Mouse (Mus musculus): ENCODE data around the gene Nr2c2. TPM values are rescaled to one million over a fixed set of nuclear protein-coding genes. Genes with fewer than 3 reads are reported as not detected.
A peak's percentile ranks its signal among the peaks of the same experiment; 100 is the strongest.
"Not testable (repeated sequence)": the region's sequence is repeated elsewhere in the genome, so short reads cannot be mapped to it uniquely, and the experiment has no call there.

Nr2c2 gene
- polyA plus RNA-seq, 1 experiment from 2014 or later: 40.8 TPM

DNA sequence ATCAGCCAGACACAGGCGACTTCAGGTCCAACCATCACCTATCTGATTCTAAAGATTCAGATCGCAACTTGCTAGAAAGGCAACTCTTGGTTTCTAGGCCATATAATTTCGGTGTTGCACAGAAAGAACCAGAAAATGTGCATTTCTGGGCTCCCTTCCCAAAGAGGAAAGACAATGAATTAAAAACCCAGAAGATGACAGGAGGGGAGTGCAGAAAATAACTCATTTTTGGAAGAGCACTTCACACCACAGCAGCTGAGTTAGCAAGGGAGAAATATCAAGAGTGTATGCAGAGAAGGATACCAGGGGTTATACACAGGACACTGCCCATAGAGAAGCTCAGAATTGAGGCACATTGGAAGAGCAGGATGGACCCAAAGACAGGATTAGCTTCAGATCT is 6.3 kb upstream of the Nr2c2 start:
- no peak overlapping the region for H3K9ac ChIP-seq (replicated peaks)
- WGBS: 84% methylated on average over 3 of the region's 3 CpGs

DNA sequence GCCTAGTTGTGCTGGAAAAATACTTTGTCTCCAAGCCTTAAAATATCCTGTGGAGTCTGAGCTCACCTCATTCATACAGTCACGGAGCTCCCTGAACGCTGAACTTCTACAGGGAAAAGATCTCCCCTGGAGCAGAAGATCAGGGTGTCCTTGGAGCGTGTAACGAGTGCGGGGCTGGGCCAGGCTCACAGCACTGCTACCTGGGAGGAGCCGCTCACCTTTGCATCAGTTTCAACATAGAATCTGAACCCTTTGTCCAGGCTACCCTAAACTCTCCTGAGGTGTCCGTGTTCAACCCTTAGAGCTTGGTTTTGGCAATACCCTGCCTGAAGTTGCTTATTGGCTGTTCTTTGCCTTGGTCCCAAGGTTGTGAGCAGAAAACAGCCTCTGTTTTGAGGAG is 2.0 kb upstream of the Nr2c2 start:
- H3K36me3 ChIP-seq; H3K27ac ChIP-seq (replicated peaks); ATAC-seq (replicated peaks); H3K4me2 ChIP-seq (replicated peaks); H3K9ac ChIP-seq (replicated peaks); H3K4me3 ChIP-seq; H3K9me3 ChIP-seq; H3K27me3 ChIP-seq: not testable (repeated sequence)
- WGBS: 84% methylated on average over 7 of the region's 7 CpGs
- H3K4me1 ChIP-seq: peaks cover 25% of the 10 kb centered on the region

More for the DNA sequence above, 6.3 kb upstream of the Nr2c2 start:
- Histone ChIP-seq H3K9me3 (no peaks in the 10 kb centered on the region), H3K4me3 (no peak overlapping the region), H3K36me3 (no peaks in the 10 kb centered on the region), H3K4me2 (replicated peaks) (no peak overlapping the region), H3K27me3 (no peaks in the 10 kb centered on the region), H3K27ac (replicated peaks) (no peak overlapping the region), H3K4me1 (peaks cover 1% of the 10 kb centered on the region)
- no peak for ATAC-seq (replicated peaks)

- WGBS: 93% methylated on average over 4 of the region's 4 CpGs
- no peak for ATAC-seq (replicated peaks)
- Histone ChIP-seq H3K4me3 (no peak overlapping the region), H3K4me1 (peaks cover 33% of the 10 kb centered on the region), H3K27me3 (no peaks in the 10 kb centered on the region), H3K9me3 (no peaks in the 10 kb centered on the region), H3K36me3 (no peaks in the 10 kb centered on the region), H3K27ac (replicated peaks) (no peak overlapping the region), H3K9ac (replicated peaks) (no peak overlapping the region), H3K4me2 (replicated peaks) (peak overlapping the region; percentile 71; the same call in 1 of the 2 replicates)
Observed at GRCm38 (mm10) chr6:92089982-92090381, 1.2 kb upstream of the Nr2c2 start.

DNA sequence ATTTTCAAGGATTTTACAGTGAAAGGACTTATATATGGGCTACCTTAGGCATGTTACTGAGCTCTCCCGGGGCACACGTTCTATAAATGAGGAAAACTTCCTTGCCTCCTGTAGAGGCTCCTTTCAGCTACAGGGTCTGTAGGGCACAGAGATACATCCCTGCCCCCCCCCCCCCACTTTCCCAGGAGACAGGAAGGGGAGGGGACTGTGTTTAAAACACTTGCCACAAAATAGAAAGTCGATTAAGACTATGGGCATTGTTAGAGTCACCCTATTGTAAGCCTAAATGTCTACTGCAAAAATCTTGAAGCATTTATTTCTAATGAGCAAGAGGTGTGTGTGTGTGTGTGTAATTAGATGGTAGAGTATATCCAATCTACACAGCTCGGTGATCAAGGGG is 693 bp upstream of the Nr2c2 start:
- no peaks in the 10 kb centered on the region for H3K9me3 ChIP-seq
- no peaks in the 10 kb centered on the region for H3K36me3 ChIP-seq
- H3K9ac ChIP-seq (replicated peaks): peak overlapping the region; percentile 95
- peak overlapping the region; percentile 69 for H3K4me3 ChIP-seq
- no peak; the same call in 1 of the 2 replicates for ATAC-seq (replicated peaks)
- no peaks in the 10 kb centered on the region for H3K27me3 ChIP-seq
- H3K27ac ChIP-seq (replicated peaks): peak overlapping the region; percentile 98
- 0% methylated on average over 4 of the region's 4 CpGs for WGBS
- H3K4me2 ChIP-seq (replicated peaks): peak overlapping the region; percentile 71
- H3K4me1 ChIP-seq: peaks cover 36% of the 10 kb centered on the region

GRCm38 (mm10) chr6:92091767-92092489 is 738 bp downstream of the Nr2c2 start:
- H3K4me1 ChIP-seq: peaks cover 39% of the 10 kb centered on the region
- H3K36me3 ChIP-seq: no peaks in the 10 kb centered on the region
- no peaks in the 10 kb centered on the region for H3K27me3 ChIP-seq
- under 1% methylated on average over 79 of the region's 81 CpGs for WGBS
- H3K4me3 ChIP-seq: peak overlapping the region; percentile 69
- peak overlapping the region; percentile 98 for H3K27ac ChIP-seq (replicated peaks)
- peak overlapping the region; percentile 71 for H3K4me2 ChIP-seq (replicated peaks)
- H3K9me3 ChIP-seq: no peaks in the 10 kb centered on the region
- H3K9ac ChIP-seq (replicated peaks): peak overlapping the region; percentile 95
- peak; percentile 99 for ATAC-seq (replicated peaks)

- no peaks in the 10 kb centered on the region for H3K36me3 ChIP-seq
- no peak for ATAC-seq (replicated peaks)
- peak overlapping the region; percentile 95 for H3K9ac ChIP-seq (replicated peaks)
- WGBS: 6% methylated on average over 3 of the region's 3 CpGs
- H3K27ac ChIP-seq (replicated peaks): peak overlapping the region; percentile 98
- H3K4me3 ChIP-seq: peak overlapping the region; percentile 69
- H3K9me3 ChIP-seq: no peaks in the 10 kb centered on the region
- H3K27me3 ChIP-seq: no peaks in the 10 kb centered on the region
- peaks cover 39% of the 10 kb centered on the region for H3K4me1 ChIP-seq
- H3K4me2 ChIP-seq (replicated peaks): peak overlapping the region; percentile 71
Observed at GRCm38 (mm10) chr6:92092737-92093136, 1.5 kb downstream of the Nr2c2 start.

- H3K4me3 ChIP-seq: no peak overlapping the region
- H3K27me3 ChIP-seq: no peaks in the 10 kb centered on the region
- H3K27ac ChIP-seq (replicated peaks): no peak overlapping the region
- no peaks in the 10 kb centered on the region for H3K9me3 ChIP-seq
- ATAC-seq (replicated peaks): no peak
- H3K4me1 ChIP-seq: peaks cover 39% of the 10 kb centered on the region
- 92% methylated on average over 2 of the region's 2 CpGs for WGBS
- no peaks in the 10 kb centered on the region for H3K36me3 ChIP-seq
- H3K9ac ChIP-seq (replicated peaks): no peak overlapping the region
- no peak overlapping the region for H3K4me2 ChIP-seq (replicated peaks)
Observed at GRCm38 (mm10) chr6:92093869-92094268, 2.7 kb downstream of the Nr2c2 start.

GRCm38 (mm10) chr6:92100679-92101360 is 9.6 kb downstream of the Nr2c2 start:
- no peaks in the 10 kb centered on the region for H3K27me3 ChIP-seq
- H3K9ac ChIP-seq (replicated peaks): no peak overlapping the region
- WGBS: 76% methylated on average over 2 of the region's 2 CpGs
- ATAC-seq (replicated peaks): no peak
- no peak overlapping the region for H3K4me2 ChIP-seq (replicated peaks)
- H3K9me3 ChIP-seq: no peaks in the 10 kb centered on the region
- no peaks in the 10 kb centered on the region for H3K36me3 ChIP-seq
- H3K4me3 ChIP-seq: no peak overlapping the region
- H3K4me1 ChIP-seq: peaks cover 4% of the 10 kb centered on the region; the same call in 1 of the 2 replicates
- H3K27ac ChIP-seq (replicated peaks): no peak overlapping the region

GRCm38 (mm10) chr6:92124547-92124946 is 33.4 kb downstream of the Nr2c2 start:
- H3K9ac ChIP-seq (replicated peaks): no peak overlapping the region
- ATAC-seq (replicated peaks): no peak

GRCm38 (mm10) chr6:92126861-92127468 is 35.8 kb downstream of the Nr2c2 start:
- Histone ChIP-seq H3K27me3 (no peaks in the 10 kb centered on the region), H3K4me3 (no peak overlapping the region), H3K36me3 (no peaks in the 10 kb centered on the region), H3K4me1 (no peaks in the 10 kb centered on the region), H3K9ac (replicated peaks) (no peak overlapping the region), H3K9me3 (no peaks in the 10 kb centered on the region), H3K4me2 (replicated peaks) (no peak overlapping the region), H3K27ac (replicated peaks) (no peak overlapping the region)
- 95% methylated on average over 1 of the region's 1 CpGs for WGBS
- ATAC-seq (replicated peaks): no peak

More at GRCm38 (mm10) chr6:92124547-92124946, 33.4 kb downstream of the Nr2c2 start:
- Histone ChIP-seq H3K4me3 (no peak overlapping the region), H3K27ac (replicated peaks) (no peak overlapping the region), H3K9me3 (no peaks in the 10 kb centered on the region), H3K36me3 (no peaks in the 10 kb centered on the region), H3K27me3 (no peaks in the 10 kb centered on the region), H3K4me2 (replicated peaks) (no peak overlapping the region), H3K4me1 (no peaks in the 10 kb centered on the region)

GRCm38 (mm10) chr6:92131456-92131855 is 40.3 kb downstream of the Nr2c2 start:
- Histone ChIP-seq H3K27ac (replicated peaks) (no peak overlapping the region), H3K9me3 (no peaks in the 10 kb centered on the region), H3K4me3 (no peak overlapping the region), H3K36me3 (no peaks in the 10 kb centered on the region), H3K9ac (replicated peaks) (no peak overlapping the region), H3K27me3 (no peaks in the 10 kb centered on the region), H3K4me1 (no peaks in the 10 kb centered on the region), H3K4me2 (replicated peaks) (no peak overlapping the region)
- ATAC-seq (replicated peaks): no peak
- 91% methylated on average over 1 of the region's 1 CpGs for WGBS

Measured in forebrain, embryonic 15.5 days (tissue).